Mouse (Mus musculus) kidney, adult 8-10 months (tissue): ENCODE measurements around the gene Fbxo45.
A peak's percentile ranks its signal among the peaks of the same experiment; 100 is the strongest.

Experiments
- DNase-seq, 2 experiments: peaks; one replicate each; pipeline ENCODE4 v3.0.0; 2022

Gene Fbxo45

DNA sequence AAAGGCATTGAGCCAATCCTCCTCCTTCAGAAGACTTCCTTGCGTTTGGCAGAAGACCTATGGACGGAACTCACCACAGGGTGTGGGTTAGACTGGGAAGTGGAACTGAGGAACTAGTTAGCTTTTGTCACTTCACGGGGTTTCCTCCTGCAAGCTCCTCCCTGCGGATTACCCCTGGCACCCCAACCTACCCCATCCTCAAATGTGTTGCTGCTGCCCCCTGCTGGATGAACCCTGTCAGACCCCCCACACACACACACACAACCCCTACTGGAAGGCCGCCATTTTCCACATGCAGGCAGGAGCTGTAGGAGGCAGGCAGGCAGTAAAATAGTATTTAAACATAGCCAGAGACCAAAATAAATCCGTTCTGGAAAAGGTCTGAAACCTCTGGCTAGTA, 44.3 kb downstream of the Fbxo45 start:
- peak; percentile 45 to 75 for DNase-seq

DNA sequence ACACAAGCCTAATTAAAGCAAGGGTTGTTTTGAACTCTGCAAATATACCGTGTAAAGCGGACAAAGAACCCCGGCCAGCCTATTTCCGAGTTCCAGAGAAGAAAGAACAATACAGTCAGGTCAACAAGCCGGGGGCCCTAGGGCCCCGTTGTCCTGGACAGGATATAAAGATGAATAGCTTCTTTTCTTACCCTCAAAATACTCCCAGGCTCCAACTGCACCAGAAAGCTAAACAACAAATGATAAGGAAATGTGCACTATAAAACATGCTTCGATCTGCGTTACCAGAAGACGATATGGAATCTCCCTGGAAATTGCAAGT, 46.0 kb downstream of the Fbxo45 start:
- peak in 1 of 2 experiments; percentile 25 for DNase-seq

DNA sequence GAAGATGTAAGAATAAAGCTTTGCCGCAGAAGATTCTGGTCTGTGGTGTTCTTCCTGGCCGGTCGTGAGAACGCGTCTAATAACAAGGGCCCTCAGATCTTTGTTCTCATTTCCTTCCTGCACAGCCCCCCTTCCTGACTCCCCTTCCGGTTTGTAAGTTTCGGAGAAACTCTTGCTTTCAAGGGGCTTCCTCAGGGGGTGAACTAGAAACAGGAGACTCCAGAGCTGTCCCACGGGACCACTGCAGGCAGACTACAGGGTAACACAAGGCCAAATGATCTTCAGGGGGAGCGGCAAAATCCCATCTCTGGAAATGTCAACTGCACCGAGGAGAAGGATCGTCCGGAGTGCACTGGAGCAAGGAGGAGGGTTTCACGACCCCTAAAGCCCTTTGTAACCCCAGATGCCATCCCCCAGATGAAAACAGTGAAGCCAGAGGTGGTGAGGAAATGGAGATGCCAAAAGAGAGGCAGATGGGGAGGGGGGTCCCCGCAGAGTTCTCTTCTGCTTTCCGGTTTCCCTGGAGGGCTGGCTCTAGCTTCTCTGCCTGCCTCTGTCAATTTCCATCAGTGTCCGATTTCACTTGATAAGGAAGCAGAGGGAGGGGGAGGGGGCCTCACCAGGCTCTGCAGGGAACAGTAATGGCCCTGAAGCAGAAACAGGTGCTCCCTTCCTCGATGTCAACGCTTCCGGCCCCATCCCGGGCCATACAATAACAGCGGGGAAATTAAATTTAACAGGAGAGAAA, 46.5 kb downstream of the Fbxo45 start:
- peak; percentile 13 to 32 for DNase-seq

DNA sequence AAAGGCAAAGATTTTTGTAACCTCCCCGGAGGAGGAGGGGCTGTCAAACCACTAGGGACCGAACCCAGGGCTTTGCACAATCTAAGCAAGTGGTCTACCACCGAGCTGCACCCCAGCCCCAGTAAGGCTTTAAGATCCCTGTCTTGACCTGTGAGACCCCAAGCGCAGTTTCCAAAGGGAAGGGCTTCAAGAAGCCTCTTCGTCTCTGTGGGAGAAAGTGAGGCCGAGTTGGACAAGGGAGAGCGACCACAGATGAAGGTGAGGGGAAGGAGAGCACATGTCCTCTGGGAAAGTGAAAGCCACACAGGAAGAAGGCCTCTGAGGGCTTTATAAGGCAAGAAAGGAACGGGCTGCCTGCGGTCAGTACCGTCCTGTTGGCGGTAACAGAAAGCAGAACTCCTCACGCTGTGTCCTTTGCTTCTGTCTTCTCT, 56.9 kb downstream of the Fbxo45 start:
- DNase-seq, result peak in 1 of 2 experiments; percentile 26

DNA sequence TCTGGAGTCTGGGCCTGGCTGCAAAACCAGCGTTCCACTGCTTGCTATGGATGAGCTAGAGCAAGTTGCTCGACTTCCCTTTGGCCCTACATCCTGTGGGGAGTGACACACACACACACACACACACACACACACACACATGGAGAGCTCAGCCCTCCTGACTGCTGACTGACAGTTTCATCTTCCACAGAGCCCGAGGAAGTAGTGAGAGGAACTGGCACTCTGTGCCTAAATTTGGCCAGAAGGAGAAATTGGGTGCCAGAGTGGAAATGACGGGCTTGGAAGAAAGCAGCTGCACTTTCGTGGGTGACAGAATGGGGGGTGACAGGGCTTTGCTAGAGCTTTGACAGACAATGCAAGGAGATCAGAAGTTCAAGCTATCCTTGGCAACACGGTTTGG, 57.8 kb downstream of the Fbxo45 start:
- peak in 1 of 2 experiments; percentile 30 for DNase-seq

DNA sequence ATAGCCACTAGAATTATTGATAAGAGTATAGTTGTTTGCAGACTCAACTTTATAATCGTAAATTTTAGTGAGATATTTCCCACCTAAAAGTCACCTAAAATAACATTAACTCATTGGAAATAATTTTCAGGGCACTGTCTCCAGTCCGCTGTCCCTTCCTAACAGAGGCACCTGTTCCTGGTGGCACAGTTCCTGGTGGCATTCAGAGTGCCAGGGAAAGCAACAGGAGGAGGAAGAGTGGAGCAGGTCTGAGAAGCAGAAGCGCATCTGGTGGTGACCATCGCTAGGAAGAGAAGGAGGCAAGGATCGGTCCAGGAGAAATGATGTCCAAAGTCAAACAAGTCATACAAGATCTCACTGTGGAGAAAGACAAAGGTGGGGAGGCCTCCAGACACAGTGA, 60.9 kb downstream of the Fbxo45 start:
- no peak for DNase-seq
